Mouse (Mus musculus) CH12.LX (cell line): ENCODE measurements around the gene Sphk2.

Experiments used
- CTCF ChIP-seq, 2 experiments: IDR thresholded peaks in 1 of 2; conservative IDR thresholded peaks in 1 of 2; 2 replicates each; pipeline ENCODE4 v1.5.1; 2011 to 2012; ENCODE audit warnings: low read depth in 2 of 2, low read length in 2 of 2, improper control_type of control experiment in 1 of 2, inconsistent platforms in 1 of 2, mild to moderate bottlenecking in 1 of 2, moderate library complexity in 1 of 2
- GABPA ChIP-seq: IDR thresholded peaks from 2 replicates; pipeline ENCODE4 v1.6.1; 2012; ENCODE audit warnings: low read depth, low read length, improper control_type of control experiment, inconsistent platforms; ENCODE audit not compliant: insufficient replicate concordance
- MAX ChIP-seq: IDR thresholded peaks from 2 replicates; pipeline ENCODE4 v1.6.1; 2011; ENCODE audit warnings: low read length, improper control_type of control experiment
- MAZ ChIP-seq: IDR thresholded peaks from 2 replicates; pipeline ENCODE4 v1.6.1; 2012; ENCODE audit warnings: low read depth, mild to moderate bottlenecking, inconsistent platforms, low read length, improper control_type of control experiment, moderate library complexity
- NELFE ChIP-seq: IDR thresholded peaks from 2 replicates; pipeline ENCODE4 v1.6.1; 2011; ENCODE audit warnings: low read depth, low read length, improper control_type of control experiment
- SIN3A ChIP-seq: IDR thresholded peaks from 2 replicates; pipeline ENCODE4 v1.6.1; 2012; ENCODE audit warnings: low read length, improper control_type of control experiment, inconsistent platforms
- ZMIZ1 ChIP-seq: IDR thresholded peaks from 2 replicates; pipeline ENCODE4 v1.6.1; 2012; ENCODE audit warnings: low read depth, mild to moderate bottlenecking, inconsistent platforms, low read length, improper control_type of control experiment

DNA sequence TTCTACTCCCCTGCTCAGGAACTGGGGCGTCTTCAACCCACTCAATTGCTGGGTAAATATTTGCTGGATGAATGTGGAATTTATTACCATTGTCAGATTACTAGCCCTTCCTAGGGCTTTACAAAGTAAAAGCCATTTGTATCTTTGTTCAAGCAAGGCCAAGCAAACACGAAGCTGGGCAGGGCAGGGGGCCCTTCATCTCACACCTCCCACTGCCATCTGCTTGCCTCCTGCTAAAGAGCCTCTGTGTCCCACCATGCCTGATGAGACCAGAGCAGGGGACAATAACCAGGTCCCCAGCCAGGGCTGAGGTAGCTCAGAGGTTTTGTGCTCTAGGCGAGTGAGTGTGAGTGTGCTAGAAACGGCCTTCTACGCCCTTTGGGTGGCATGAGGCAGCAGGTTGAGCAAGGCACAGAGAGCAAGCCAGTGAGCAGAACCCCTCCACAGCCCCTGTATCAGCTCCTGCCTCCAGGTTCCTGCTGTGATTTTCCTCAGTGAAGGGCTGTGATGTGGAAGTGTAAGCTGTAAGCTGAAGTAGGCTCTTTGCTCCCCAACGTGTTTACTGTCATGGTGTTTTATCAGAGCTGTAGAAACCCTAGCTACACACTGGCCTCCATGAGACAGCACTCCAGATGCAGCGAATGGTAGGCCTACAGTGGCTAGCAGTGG is 40.0 kb downstream of the Sphk2 start:
- TF ChIP-seq ZMIZ1 (no peak), SIN3A (no peak), MAZ (no peak), MAX (no peak), GABPA (no peak), CTCF (conservative IDR thresholded peaks at IDR 0.05 in 1 of 2, IDR thresholded peaks at IDR 0.05 in 1 of 2; ENCODE audit: low read depth in 2 of 2, low read length in 2 of 2) (no peak), NELFE (no peak)
